Mouse (Mus musculus) gastrocnemius, postnatal 10 days (tissue): ENCODE results near the gene Gm438. TPM values are rescaled to one million over a fixed set of nuclear protein-coding genes. Genes with fewer than 3 reads are reported as not detected.
"Not testable (repeated sequence)": the region's sequence is repeated elsewhere in the genome, so short reads cannot be mapped to it uniquely, and the experiment has no call there.

ENCODE experiments used
- DNase-seq: peaks from one replicate; pipeline ENCODE4 v3.0.0; 2021; ENCODE audit warnings: mixed read lengths
- long read RNA-seq, 2 experiments: library from polyadenylated mRNA; stranded (forward); transcript quantifications; one replicate each; pipeline ENCODE4 v2.0.0; 2021
- total RNA-seq, 2 experiments: library from RNA; stranded (reverse); gene quantifications; 2 replicates each; pipeline ENCODE4 v1.2.3; 2021

Gene Gm438
- not detected for total RNA-seq
- long read RNA-seq, experiment 1, result 0 reads
- long read RNA-seq, experiment 2, result 0 reads

- no peak for DNase-seq
Observed at GRCm38 (mm10) chr4:144786483-144786882, at the start of gene Gm438. Gm438 (minus strand) TSS chr4:144786583.

GRCm38 (mm10) chr4:144824706-144825105, 38.3 kb upstream of the Gm438 start:
- DNase-seq, result no peak

- DNase-seq, result no peak
Observed at GRCm38 (mm10) chr4:144823996-144824395, 37.6 kb upstream of the Gm438 start.

GRCm38 (mm10) chr4:144807135-144807534, 20.8 kb upstream of the Gm438 start:
- DNase-seq, result not testable (repeated sequence)

- DNase-seq, result no peak
Observed at GRCm38 (mm10) chr4:144803633-144804032, 17.2 kb upstream of the Gm438 start.

GRCm38 (mm10) chr4:144790141-144790540, 3.8 kb upstream of the Gm438 start:
- peak; percentile 9 for DNase-seq

- DNase-seq, result no peak
Observed at GRCm38 (mm10) chr4:144782476-144783197, 3.7 kb downstream of the Gm438 start.

- DNase-seq, result peak; percentile 29
Observed at GRCm38 (mm10) chr4:144765722-144766121, 20.7 kb downstream of the Gm438 start.

GRCm38 (mm10) chr4:144749139-144749538, 37.2 kb downstream of the Gm438 start:
- DNase-seq, result no peak

Other genes with a start within 250 kb of the Gm438 start
- gene Gm13124, start 221.4 kb downstream of the Gm438 start, total RNA-seq, result not detected
- gene Aadacl4, start 172.9 kb downstream of the Gm438 start, total RNA-seq, result not detected
- gene Gm436, start 100.2 kb downstream of the Gm438 start, total RNA-seq, result not detected
- not detected for gene Gm13178, start 65.2 kb downstream of the Gm438 start, total RNA-seq
- 10 to 100 TPM; 39.3 to 39.8 TPM for gene Dhrs3, start 106.2 kb upstream of the Gm438 start, total RNA-seq